Mouse (Mus musculus) heart, postnatal 36 days (tissue): ENCODE measurements around the gene Adgrg3. TPM values are rescaled to one million over a fixed set of nuclear protein-coding genes. Genes with fewer than 3 reads are reported as not detected.
A peak's percentile ranks its signal among the peaks of the same experiment; 100 is the strongest.

Source experiments
- DNase-seq, 2 experiments: peaks; one replicate each; pipeline ENCODE4 v3.0.0; 2021 to 2022
- intact Hi-C: fragments of 180-260 bp; cut with DNase I; formaldehyde crosslinking; loops from one replicate; pipeline ENCODE4 v1.15.1; 2025
- total RNA-seq, 2 experiments: library from RNA; stranded (reverse); gene quantifications; 2 replicates each; pipeline ENCODE4 v1.2.3; 2021

Gene Adgrg3
- total RNA-seq, 2 experiments from 2014 or later, result 1.9 to 2.1 TPM

GRCm38 (mm10) chr8:94992534-94992933 is 25.0 kb upstream of the Adgrg3 start:
- peak; percentile 71 to 75 for DNase-seq
- intact Hi-C loops, result no loop called here

GRCm38 (mm10) chr8:94992996-94993724 is 24.3 kb upstream of the Adgrg3 start:
- intact Hi-C loops, result no loop called here
- no peak for DNase-seq

GRCm38 (mm10) chr8:94994006-94994405 is 23.5 kb upstream of the Adgrg3 start:
- DNase-seq, result peak; percentile 50 to 58

GRCm38 (mm10) chr8:94994510-94994909 is 23.0 kb upstream of the Adgrg3 start:
- intact Hi-C loops, result no loop called here
- no peak for DNase-seq

More at GRCm38 (mm10) chr8:94994006-94994405, 23.5 kb upstream of the Adgrg3 start:
- intact Hi-C loops, result no loop called here

- intact Hi-C loops, result no loop called here
- DNase-seq, result no peak
These were observed 22.1 kb upstream of the Adgrg3 start for GRCm38 (mm10) chr8:94995336-94995893.

GRCm38 (mm10) chr8:94996037-94996436 is 21.5 kb upstream of the Adgrg3 start:
- no peak for DNase-seq
- intact Hi-C loops, result no loop called here

- intact Hi-C loops, result no loop called here
- peak in 1 of 2 experiments; percentile 38 for DNase-seq
These were observed 20.3 kb upstream of the Adgrg3 start for GRCm38 (mm10) chr8:94996899-94997856.

GRCm38 (mm10) chr8:94997857-94998243 is 19.6 kb upstream of the Adgrg3 start:
- DNase-seq, result no peak
- intact Hi-C loops, result no loop called here

- intact Hi-C loops, result no loop called here
- DNase-seq, result peak in 1 of 2 experiments; percentile 39
These were observed 19.1 kb upstream of the Adgrg3 start for GRCm38 (mm10) chr8:94998431-94998830.

GRCm38 (mm10) chr8:94999004-94999403 is 18.5 kb upstream of the Adgrg3 start:
- DNase-seq, result peak; percentile 50 to 59
- intact Hi-C loops, result no loop called here

- intact Hi-C loops, result loop anchor here (5.0 kb wide), 1 partner anchor 128 kb away; no protein-coding TSS in a partner anchor
- peak; percentile 49 to 53 for DNase-seq
These were observed 17.5 kb upstream of the Adgrg3 start for GRCm38 (mm10) chr8:94999956-95000355.

- DNase-seq, result peak; percentile 62 to 70
- intact Hi-C loops, result loop anchor here (1.0 to 5.0 kb wide), 2 partner anchors 50 to 128 kb away; no protein-coding TSS in a partner anchor
These were observed 16.8 kb upstream of the Adgrg3 start for GRCm38 (mm10) chr8:95000684-95001083.

GRCm38 (mm10) chr8:95001165-95001564 is 16.3 kb upstream of the Adgrg3 start:
- intact Hi-C loops, result loop anchor here (1.0 to 5.0 kb wide), 2 partner anchors 51 to 129 kb away; no protein-coding TSS in a partner anchor
- no peak for DNase-seq

GRCm38 (mm10) chr8:95001655-95002054 is 15.8 kb upstream of the Adgrg3 start:
- peak; percentile 74 to 82 for DNase-seq
- intact Hi-C loops, result loop anchor here (1.0 to 5.0 kb wide), 2 partner anchors 51 to 129 kb away; no protein-coding TSS in a partner anchor

GRCm38 (mm10) chr8:95002089-95002655 is 15.3 kb upstream of the Adgrg3 start:
- no peak for DNase-seq
- intact Hi-C loops, result loop anchor here (5.0 kb wide), 1 partner anchor 130 kb away; no protein-coding TSS in a partner anchor

- intact Hi-C loops, result no loop called here
- no peak for DNase-seq
These were observed 5.0 kb upstream of the Adgrg3 start for GRCm38 (mm10) chr8:95012442-95012919.

GRCm38 (mm10) chr8:95015866-95016265 is 1.6 kb upstream of the Adgrg3 start:
- intact Hi-C loops, result no loop called here
- no peak for DNase-seq

- DNase-seq, result no peak
- intact Hi-C loops, result no loop called here
These were observed 808 bp upstream of the Adgrg3 start for GRCm38 (mm10) chr8:95016684-95017083.

GRCm38 (mm10) chr8:95017969-95018635 is 610 bp downstream of the Adgrg3 start:
- intact Hi-C loops, result no loop called here
- no peak for DNase-seq
